Mouse (Mus musculus) limb, embryonic 15.5 days (tissue): ENCODE measurements at regions not wholly inside any gene's neighbourhood (a gene's known extent, or its start where the extent isn't known, plus 50 kb on each side); places are given as distances from the start of the nearest gene placed in this dataset.

ENCODE experiments used
- ATAC-seq: fragments of 200-750 bp; cut with Nextera tagmentation; 2 replicates; pipeline ENCODE4 v1.8.0; 2017; ENCODE audit warnings: low read depth, moderate TSS enrichment; ENCODE audit not compliant: insufficient number of reproducible peaks, low FRiP score, low TSS enrichment
- H3K27ac ChIP-seq: fragments of 300-500 bp; sonication (generic); 2 replicates; pipeline ENCODE4 v1.5.1; 2015; ENCODE audit warnings: moderate library complexity, mild to moderate bottlenecking, inconsistent platforms
- H3K27me3 ChIP-seq: fragments of 300-500 bp; sonication (generic); 2 replicates; pipeline ENCODE4 v1.6.1; 2015; ENCODE audit warnings: inconsistent platforms
- H3K36me3 ChIP-seq: fragments of 300-500 bp; sonication (generic); 2 replicates; pipeline ENCODE4 v1.6.1; 2015; ENCODE audit warnings: inconsistent platforms
- H3K4me1 ChIP-seq: fragments of 300-500 bp; sonication (generic); 2 replicates; pipeline ENCODE4 v1.6.1; 2015; ENCODE audit warnings: inconsistent platforms
- H3K4me2 ChIP-seq: fragments of 300-500 bp; sonication (generic); 2 replicates; pipeline ENCODE4 v1.6.1; 2015; ENCODE audit warnings: mild to moderate bottlenecking, inconsistent platforms
- H3K4me3 ChIP-seq: fragments of 300-500 bp; sonication (generic); 2 replicates; pipeline ENCODE4 v1.5.1; 2015; ENCODE audit warnings: mild to moderate bottlenecking, inconsistent platforms
- H3K9ac ChIP-seq: fragments of 300-500 bp; sonication (generic); 2 replicates; pipeline ENCODE4 v1.6.1; 2015; ENCODE audit warnings: inconsistent platforms
- H3K9me3 ChIP-seq: fragments of 300-500 bp; sonication (generic); 2 replicates; pipeline ENCODE4 v1.6.1; 2016; ENCODE audit warnings: inconsistent platforms
- WGBS: fragments of 180-500 bp; shearing (Covaris S2); methylation state at CpG from one replicate; pipeline ENCODE4 v1.1.7; 2015; 5-methylcytosine and 5-hydroxymethylcytosine counted together

DNA sequence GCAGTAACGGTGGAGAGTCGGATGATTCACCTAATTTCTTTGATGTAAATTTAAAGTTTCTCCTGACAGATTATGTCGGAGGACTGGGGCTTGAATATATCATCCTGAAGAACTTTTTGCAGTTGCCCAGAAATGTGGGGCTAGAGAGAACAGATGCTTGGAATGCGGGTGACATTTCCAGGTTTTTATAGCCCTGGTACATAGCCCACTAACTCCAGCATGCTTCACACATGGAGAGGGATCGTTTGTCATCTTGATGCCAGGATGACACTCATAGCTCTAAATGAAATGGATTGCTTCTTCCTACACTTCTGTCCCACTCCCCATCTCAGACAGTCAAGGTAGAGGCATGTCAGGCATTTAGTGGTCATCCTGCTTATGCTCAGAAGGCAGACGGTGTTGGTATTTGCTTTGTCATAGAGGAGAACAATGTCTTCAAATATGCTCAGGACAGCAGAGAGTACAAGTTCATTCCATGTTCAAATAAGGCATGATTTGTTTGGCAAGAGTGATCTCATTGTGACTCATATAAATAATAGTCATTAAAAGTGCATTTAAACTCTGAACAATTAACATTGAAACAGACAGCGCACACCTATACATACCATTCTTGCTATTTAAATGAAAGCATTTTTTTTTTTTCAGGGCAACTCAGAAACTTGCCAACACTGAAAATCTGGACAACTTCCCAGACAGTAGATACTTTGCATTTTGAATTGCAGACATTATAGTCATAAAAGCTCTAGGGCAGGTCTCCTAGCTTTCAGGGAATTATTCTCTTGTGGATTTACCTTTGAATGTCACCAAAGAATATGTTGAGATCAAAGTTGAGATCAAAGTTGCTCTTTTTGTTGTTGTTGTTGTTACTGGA is 171.7 kb upstream of the Ptbp2 start:
- Histone ChIP-seq H3K9ac (no peak overlapping the region), H3K27me3 (no peaks in the 10 kb centered on the region), H3K36me3 (no peaks in the 10 kb centered on the region), H3K27ac (no peak overlapping the region), H3K4me3 (no peak overlapping the region), H3K4me2 (no peak overlapping the region), H3K4me1 (peaks cover 3% of the 10 kb centered on the region; the same call in 1 of the 2 replicates), H3K9me3 (no peaks in the 10 kb centered on the region)
- WGBS = 51% methylated on average over 7 of the region's 7 CpGs
- ATAC-seq = no peak

DNA sequence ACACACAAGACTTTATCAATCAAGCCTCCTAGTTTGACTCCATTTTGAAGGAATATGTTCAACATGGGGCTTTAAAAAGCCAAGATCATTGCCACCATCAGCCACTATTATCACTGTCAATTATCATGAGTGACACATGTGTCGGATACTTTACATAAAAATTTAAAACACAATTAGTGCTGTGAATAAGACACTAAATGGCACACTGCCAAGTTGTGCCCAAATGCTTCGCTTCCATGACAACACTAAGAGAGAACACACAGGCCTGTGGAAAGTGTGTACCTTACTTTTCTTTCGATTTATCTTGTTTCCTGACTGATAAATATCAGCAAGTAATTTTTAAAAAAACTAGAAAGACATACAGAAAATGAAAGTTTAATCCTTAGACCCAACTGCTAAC is 166.5 kb upstream of the Ptbp2 start:
- Histone ChIP-seq H3K4me1 (peaks cover 13% of the 10 kb centered on the region), H3K4me3 (no peak overlapping the region), H3K36me3 (no peaks in the 10 kb centered on the region), H3K4me2 (no peak overlapping the region), H3K9me3 (no peaks in the 10 kb centered on the region), H3K9ac (no peak overlapping the region), H3K27me3 (no peaks in the 10 kb centered on the region), H3K27ac (no peak overlapping the region)
- no peak for ATAC-seq
- 68% methylated on average over 3 of the region's 3 CpGs for WGBS

DNA sequence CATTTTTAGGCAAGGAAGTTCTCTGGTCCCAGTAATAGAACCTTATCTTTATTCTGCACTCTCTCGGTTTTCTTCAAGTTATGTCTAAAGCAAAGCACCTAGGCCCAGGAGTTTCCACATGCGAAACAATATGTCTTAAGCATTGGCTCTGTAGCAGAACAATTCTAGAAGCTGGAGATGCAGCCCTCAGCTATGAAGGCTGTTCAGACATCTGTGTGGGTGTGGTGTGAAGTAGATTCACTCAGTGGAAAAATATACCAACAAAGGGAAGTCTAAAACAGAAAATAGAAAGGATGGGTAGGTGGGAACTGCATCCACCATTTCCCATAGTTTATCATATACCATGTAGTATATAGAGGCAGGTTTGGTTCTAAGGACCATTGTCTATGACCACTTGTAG is 165.8 kb upstream of the Ptbp2 start:
- WGBS = 72% methylated on average over 2 of the region's 2 CpGs
- peaks cover 10% of the 10 kb centered on the region for H3K4me1 ChIP-seq
- ATAC-seq = no peak

DNA sequence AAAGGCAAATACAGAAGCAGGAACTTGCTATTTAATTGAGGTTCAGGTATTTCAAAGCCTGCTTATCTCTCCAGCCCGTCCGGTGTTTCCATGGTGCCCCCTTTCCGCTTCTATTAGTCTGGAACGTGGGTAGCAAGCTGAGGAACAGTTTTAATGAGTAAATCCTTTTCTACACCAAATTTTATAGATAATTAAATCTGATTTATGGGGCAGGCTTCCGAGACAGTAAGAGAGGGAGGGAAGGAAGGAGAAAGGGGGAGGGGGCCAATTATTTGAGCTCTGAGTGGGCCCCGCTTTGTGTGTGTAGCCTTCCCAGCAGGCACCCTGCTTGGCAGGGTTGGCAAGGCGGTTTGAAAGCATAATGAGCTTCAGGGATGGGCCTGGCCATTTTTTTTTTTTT is 165.4 kb upstream of the Ptbp2 start:
- Histone ChIP-seq H3K4me2 (peak overlapping the region; percentile 45), H3K4me3 (peak overlapping the region; percentile 28), H3K9ac (no peak overlapping the region), H3K36me3 (no peaks in the 10 kb centered on the region), H3K4me1 (peaks cover 10% of the 10 kb centered on the region), H3K9me3 (no peaks in the 10 kb centered on the region), H3K27ac (no peak overlapping the region), H3K27me3 (no peaks in the 10 kb centered on the region)
- ATAC-seq = no peak
- WGBS = 17% methylated on average over 7 of the region's 7 CpGs

More for the DNA sequence above, 165.8 kb upstream of the Ptbp2 start:
- H3K9ac ChIP-seq = no peak overlapping the region
- H3K36me3 ChIP-seq = no peaks in the 10 kb centered on the region
- no peak overlapping the region for H3K4me3 ChIP-seq
- H3K4me2 ChIP-seq = no peak overlapping the region
- H3K27ac ChIP-seq = no peak overlapping the region
- H3K9me3 ChIP-seq = no peaks in the 10 kb centered on the region
- no peaks in the 10 kb centered on the region for H3K27me3 ChIP-seq

DNA sequence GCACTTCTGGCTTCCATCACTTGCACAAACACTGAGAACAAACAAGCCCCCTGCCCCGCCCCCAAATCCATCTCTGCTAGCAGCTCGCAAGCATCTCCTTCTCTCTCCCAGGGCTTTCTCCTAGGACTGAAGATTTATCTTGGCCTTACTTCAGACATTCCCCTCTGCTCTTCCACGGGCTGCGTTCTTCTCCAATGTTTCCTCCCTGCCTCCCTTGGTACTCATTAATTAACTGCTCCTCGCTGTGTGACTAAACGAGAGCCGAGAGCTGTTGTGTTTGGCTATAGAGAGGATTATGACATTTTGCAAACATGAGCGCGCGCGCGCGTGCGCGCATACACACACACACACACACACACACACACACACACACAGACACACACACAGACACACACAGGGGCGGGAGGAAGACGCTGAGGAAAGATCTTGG is 164.8 kb upstream of the Ptbp2 start:
- Histone ChIP-seq H3K27ac (no peak overlapping the region), H3K27me3 (no peaks in the 10 kb centered on the region), H3K9me3 (no peaks in the 10 kb centered on the region), H3K9ac (no peak overlapping the region), H3K4me2 (peak overlapping the region; percentile 45), H3K4me1 (peaks cover 10% of the 10 kb centered on the region), H3K36me3 (no peaks in the 10 kb centered on the region), H3K4me3 (peak overlapping the region; percentile 28)
- no peak for ATAC-seq
- 25% methylated on average over 17 of the region's 17 CpGs for WGBS

DNA sequence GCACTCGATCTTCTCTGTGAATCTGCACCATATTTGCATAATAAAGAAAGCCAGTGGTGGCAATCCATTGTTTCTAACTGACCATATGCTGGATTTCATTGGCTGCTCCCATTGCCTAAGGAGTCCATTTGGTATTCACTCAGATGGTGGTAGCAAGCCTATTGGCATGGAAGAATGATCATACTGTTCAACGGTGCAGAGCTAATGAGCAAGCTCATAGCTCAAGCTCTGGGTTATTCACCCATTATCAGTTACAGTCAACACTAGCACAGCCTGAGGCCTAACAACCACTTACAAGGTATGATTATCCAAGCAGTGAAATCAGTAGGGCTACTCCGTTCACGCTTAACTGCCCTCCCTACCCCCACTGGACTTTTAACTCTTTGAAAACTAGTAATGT is 162.9 kb upstream of the Ptbp2 start:
- no peak overlapping the region for H3K9ac ChIP-seq
- no peaks in the 10 kb centered on the region for H3K27me3 ChIP-seq
- no peak for ATAC-seq
- H3K36me3 ChIP-seq = no peaks in the 10 kb centered on the region
- no peak overlapping the region for H3K27ac ChIP-seq
- H3K4me3 ChIP-seq = no peak overlapping the region
- no peaks in the 10 kb centered on the region for H3K9me3 ChIP-seq
- no peak overlapping the region for H3K4me2 ChIP-seq
- WGBS = 63% methylated on average over 4 of the region's 4 CpGs
- H3K4me1 ChIP-seq = peaks cover 10% of the 10 kb centered on the region

DNA sequence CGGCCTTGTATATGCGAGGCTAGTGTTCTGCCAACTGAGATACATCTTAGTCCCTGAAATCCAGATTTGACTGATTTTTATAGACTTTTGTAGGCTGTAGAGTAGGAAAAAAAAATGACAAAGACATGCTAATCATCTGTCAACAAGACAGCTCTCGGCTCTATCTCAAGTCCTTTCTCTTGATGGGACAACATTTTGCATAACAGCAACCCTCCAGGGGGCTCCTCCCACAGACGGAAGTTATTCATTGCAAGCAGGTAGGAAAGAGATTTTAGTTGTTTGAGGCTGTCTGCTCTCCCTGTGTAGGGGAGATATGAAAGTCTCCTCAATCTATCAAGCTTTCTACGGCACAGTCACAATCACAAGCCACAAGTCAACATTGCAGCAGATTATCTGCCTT is 159.8 kb upstream of the Ptbp2 start:
- WGBS = 58% methylated on average over 5 of the region's 5 CpGs
- ATAC-seq = no peak
- Histone ChIP-seq H3K4me2 (no peak overlapping the region), H3K36me3 (no peaks in the 10 kb centered on the region), H3K9ac (no peak overlapping the region), H3K27ac (no peak overlapping the region), H3K4me3 (no peak overlapping the region), H3K27me3 (no peaks in the 10 kb centered on the region), H3K4me1 (peaks cover 3% of the 10 kb centered on the region), H3K9me3 (no peaks in the 10 kb centered on the region)

DNA sequence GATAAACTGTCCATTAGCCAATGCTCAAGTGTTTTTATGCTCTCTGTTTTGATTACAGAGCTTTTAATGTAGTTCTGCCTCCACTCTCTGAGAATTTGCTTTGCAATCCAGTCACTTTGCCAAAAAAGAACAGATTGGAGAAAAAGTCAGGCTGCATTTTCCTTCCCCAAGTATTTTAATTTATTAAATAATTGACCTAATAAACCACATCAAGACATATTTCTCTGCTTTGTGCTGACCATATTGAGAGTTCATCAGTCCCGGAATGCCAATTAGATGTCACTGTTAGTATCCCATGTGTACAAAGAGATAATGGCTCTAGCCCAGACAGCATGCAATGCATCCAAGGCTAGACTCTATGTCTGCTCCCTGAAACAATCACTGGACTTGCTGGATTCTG is 154.8 kb upstream of the Ptbp2 start:
- no peaks in the 10 kb centered on the region for H3K9me3 ChIP-seq
- no peak overlapping the region for H3K4me3 ChIP-seq
- H3K9ac ChIP-seq = no peak overlapping the region
- 74% methylated on average over 1 of the region's 1 CpGs for WGBS
- H3K27me3 ChIP-seq = no peaks in the 10 kb centered on the region
- no peak for ATAC-seq
- no peak overlapping the region for H3K27ac ChIP-seq
- H3K36me3 ChIP-seq = no peaks in the 10 kb centered on the region
- H3K4me1 ChIP-seq = no peaks in the 10 kb centered on the region
- H3K4me2 ChIP-seq = no peak overlapping the region

DNA sequence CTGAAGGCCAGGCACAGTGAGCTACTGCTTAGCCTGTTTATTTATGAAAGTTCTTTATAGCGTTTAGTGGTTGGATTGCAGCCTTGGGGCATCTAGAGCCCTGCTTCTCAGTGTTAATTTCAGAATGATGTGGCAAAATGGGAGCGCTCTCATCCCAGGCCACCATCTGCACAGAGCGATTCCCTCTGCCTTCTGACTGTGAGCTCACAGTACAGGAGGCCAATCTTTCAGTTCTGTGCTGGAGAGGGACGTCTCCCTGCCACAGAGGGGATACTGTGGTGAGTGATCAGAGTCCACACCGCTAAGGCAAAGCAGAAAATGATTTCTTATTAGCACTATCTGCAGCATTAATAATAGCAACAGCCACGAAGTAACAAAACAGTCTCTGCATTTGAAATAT is 154.2 kb upstream of the Ptbp2 start:
- ATAC-seq = no peak
- no peak overlapping the region for H3K4me3 ChIP-seq
- H3K4me2 ChIP-seq = no peak overlapping the region
- H3K9ac ChIP-seq = no peak overlapping the region
- H3K27ac ChIP-seq = no peak overlapping the region
- no peaks in the 10 kb centered on the region for H3K4me1 ChIP-seq
- no peaks in the 10 kb centered on the region for H3K9me3 ChIP-seq
- no peaks in the 10 kb centered on the region for H3K27me3 ChIP-seq
- WGBS = 50% methylated on average over 6 of the region's 6 CpGs
- H3K36me3 ChIP-seq = no peaks in the 10 kb centered on the region

DNA sequence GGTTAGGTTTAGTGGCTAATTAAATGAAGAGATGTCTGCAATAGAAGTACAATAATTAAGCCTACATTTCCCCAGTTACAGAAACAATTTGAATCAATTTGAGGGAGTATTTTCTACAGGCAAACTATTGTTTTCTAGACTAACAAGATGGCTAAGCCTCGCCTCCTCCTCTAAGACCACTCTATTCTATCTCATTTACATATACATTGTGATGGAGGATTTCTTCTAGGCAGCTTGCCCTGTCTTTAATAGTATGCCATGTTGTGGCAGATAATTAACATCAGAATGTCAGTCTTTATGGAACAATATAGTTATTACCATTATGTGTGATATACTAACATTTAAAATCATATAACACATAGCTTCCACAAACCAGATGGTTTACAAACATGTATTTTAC is 152.3 kb upstream of the Ptbp2 start:
- no peak overlapping the region for H3K27ac ChIP-seq
- no peaks in the 10 kb centered on the region for H3K4me1 ChIP-seq
- H3K4me2 ChIP-seq = no peak overlapping the region
- no peak for ATAC-seq
- H3K27me3 ChIP-seq = no peaks in the 10 kb centered on the region
- no peaks in the 10 kb centered on the region for H3K36me3 ChIP-seq
- H3K9ac ChIP-seq = no peak overlapping the region
- H3K4me3 ChIP-seq = no peak overlapping the region
- WGBS = 91% methylated on average over 1 of the region's 1 CpGs
- H3K9me3 ChIP-seq = no peaks in the 10 kb centered on the region

DNA sequence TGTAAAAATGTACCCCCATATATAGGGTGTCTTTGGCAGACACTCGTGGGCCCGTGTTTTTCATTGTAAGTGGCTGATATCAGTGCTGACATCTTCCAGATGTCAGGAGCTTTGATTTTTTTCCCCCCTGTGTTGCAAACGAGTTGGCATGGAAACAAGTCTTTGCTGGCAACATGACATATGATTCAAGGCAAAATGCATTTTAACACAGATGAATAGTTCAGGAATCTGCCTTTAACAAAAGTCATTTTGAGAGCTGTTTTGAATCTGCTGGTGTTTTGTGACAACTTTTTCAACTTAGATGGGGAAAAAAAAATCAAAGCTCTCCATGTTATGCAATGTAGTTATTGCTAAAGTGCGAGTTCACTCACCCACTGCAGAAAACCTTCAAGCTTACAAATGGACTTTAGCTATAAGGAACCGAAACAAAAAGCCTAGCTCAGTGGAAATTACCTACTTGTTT is 148.8 kb upstream of the Ptbp2 start:
- no peaks in the 10 kb centered on the region for H3K36me3 ChIP-seq
- H3K4me2 ChIP-seq = no peak overlapping the region
- H3K9ac ChIP-seq = no peak overlapping the region
- H3K9me3 ChIP-seq = no peaks in the 10 kb centered on the region
- no peaks in the 10 kb centered on the region for H3K27me3 ChIP-seq
- no peak for ATAC-seq
- H3K4me3 ChIP-seq = no peak overlapping the region
- H3K4me1 ChIP-seq = no peaks in the 10 kb centered on the region
- 16% methylated on average over 5 of the region's 5 CpGs for WGBS
- H3K27ac ChIP-seq = no peak overlapping the region; the same call in 1 of the 2 replicates

DNA sequence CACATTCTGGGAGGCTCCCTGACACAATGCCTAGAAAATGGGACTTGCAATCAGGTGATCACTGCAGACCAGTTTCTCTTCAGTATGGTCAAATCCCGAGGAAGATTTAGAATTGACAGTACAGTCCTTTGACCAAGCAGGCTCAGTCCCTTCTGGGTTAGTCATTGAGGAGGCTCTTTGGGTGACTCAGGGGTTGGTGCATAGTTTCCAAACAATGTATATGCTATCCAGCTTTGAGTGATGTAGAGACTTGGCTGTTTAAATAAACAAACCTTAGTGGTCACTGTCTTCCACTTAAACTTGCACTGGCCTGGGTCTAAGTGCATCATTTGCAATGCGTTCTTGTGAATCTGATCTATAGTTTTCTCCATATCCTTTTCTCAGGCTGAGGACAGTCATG is 144.0 kb upstream of the Ptbp2 start:
- no peak for ATAC-seq
- Histone ChIP-seq H3K9me3 (no peaks in the 10 kb centered on the region), H3K27me3 (no peaks in the 10 kb centered on the region), H3K4me1 (no peaks in the 10 kb centered on the region), H3K4me3 (no peak overlapping the region), H3K27ac (no peak overlapping the region), H3K9ac (no peak overlapping the region), H3K4me2 (no peak overlapping the region), H3K36me3 (no peaks in the 10 kb centered on the region)
- 85% methylated on average over 2 of the region's 2 CpGs for WGBS
